Mouse (Mus musculus): Measurements from ENCODE around the gene Vmn2r121.

Gene Vmn2r121

GRCm38 (mm10) chrX:124135852-124136251 lies at the start of gene Vmn2r121:
Vmn2r121 (minus strand) TSS chrX:124135952.
- DNase-seq, result no peak
